Mouse (Mus musculus) kidney, adult 2 months (tissue): Measurements from ENCODE around the gene Ttll11.

Experiments used
- CTCF ChIP-seq: fragments of 200-500 bp; conservative IDR thresholded peaks from 2 replicates; pipeline ENCODE4 v1.5.1; 2011; ENCODE audit warnings: low read depth, mild to moderate bottlenecking, control low read depth, low read length, moderate library complexity, mixed read lengths; ENCODE audit not compliant: insufficient read depth, insufficient read length
- POLR2A ChIP-seq: fragments of 200-500 bp; IDR thresholded peaks from one replicate; pipeline ENCODE4 v1.6.1; 2011; ENCODE audit warnings: low read depth, low read length, control low read depth

DNA sequence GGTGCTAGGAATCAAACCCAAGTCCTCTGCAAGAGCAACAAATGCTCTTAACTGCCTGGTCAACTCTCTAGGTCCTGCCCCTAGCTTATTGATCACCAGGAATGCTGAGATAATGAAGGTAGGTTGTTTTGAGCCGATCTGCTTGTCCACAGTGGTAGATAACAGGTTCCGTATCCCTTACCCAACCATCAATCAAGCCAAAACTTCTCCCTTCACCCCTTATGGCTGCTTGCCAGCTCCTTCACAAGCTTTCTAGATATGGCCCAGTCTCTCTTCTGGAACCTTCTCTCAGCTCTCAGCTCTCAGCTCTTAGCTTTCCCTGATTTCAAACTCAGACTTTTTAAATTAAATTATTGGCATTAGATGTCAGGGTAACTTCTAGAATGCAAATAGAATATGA, 85.2 kb downstream of the Ttll11 start:
- no peak for TF ChIP-seq CTCF
- no peak for TF ChIP-seq POLR2A
